Mouse (Mus musculus) CH12.LX (cell line): ENCODE measurements around the gene Hes2. TPM values are rescaled to one million over a fixed set of nuclear protein-coding genes. Genes with fewer than 3 reads are reported as not detected.

Experiments
- DNase-seq: peaks from one replicate; pipeline ENCODE4 v3.0.0-alpha.2; 2013; ENCODE audit errors: extremely low read depth
- H3K27ac ChIP-seq: 2 replicates; pipeline ENCODE4 v1.5.1; 2012; ENCODE audit warnings: low read depth, mild to moderate bottlenecking, control low read depth, moderate library complexity; ENCODE audit not compliant: insufficient read depth
- H3K27me3 ChIP-seq: replicated peaks from 2 replicates; pipeline ENCODE3; 2012; ENCODE audit warnings: inconsistent platforms
- H3K36me3 ChIP-seq, 2 experiments: replicated peaks in 1 of 2; 2 replicates each; pipeline versions ENCODE3 to v1.6.1; 2012; ENCODE audit warnings: inconsistent platforms in 1 of 2, low read length in 1 of 2, mild to moderate bottlenecking in 1 of 2, mixed read lengths in 1 of 2, moderate library complexity in 1 of 2; ENCODE audit not compliant: control insufficient read depth in 1 of 2, insufficient read depth in 1 of 2
- H3K4me1 ChIP-seq, 2 experiments: 2 replicates each; pipeline ENCODE4 v1.6.1; 2012; ENCODE audit warnings: inconsistent platforms in 1 of 2, moderate library complexity in 1 of 2; ENCODE audit not compliant: insufficient read depth in 2 of 2, control insufficient read depth in 1 of 2
- H3K4me2 ChIP-seq: 2 replicates; pipeline ENCODE4 v1.6.1; 2012; ENCODE audit warnings: low read depth, mild to moderate bottlenecking, control low read depth; ENCODE audit not compliant: poor library complexity, insufficient read depth, severe bottlenecking
- H3K4me3 ChIP-seq, 3 experiments: fragments of 150-350 bp in 1 of 3; sonication (generic) in 1 of 3; replicated peaks in 1 of 3; 2 replicates each; pipeline versions ENCODE3 to v1.5.1; 2011 to 2012; ENCODE audit warnings: low read depth in 2 of 3, low read length in 2 of 3, mild to moderate bottlenecking in 2 of 3, moderate library complexity in 2 of 3, control low read depth in 1 of 3, improper control_type of control experiment in 1 of 3, inconsistent platforms in 1 of 3, mixed read lengths in 1 of 3; ENCODE audit not compliant: poor library complexity in 1 of 3
- H3K79me2 ChIP-seq: replicated peaks from 2 replicates; pipeline ENCODE4 v1.6.1; 2012; ENCODE audit warnings: mild to moderate bottlenecking, moderate library complexity; ENCODE audit not compliant: control insufficient read depth, poor library complexity, insufficient read depth, severe bottlenecking; ENCODE audit errors: extremely low read depth
- H3K9ac ChIP-seq: 2 replicates; pipeline ENCODE4 v1.6.1; 2012; ENCODE audit warnings: low read depth, mild to moderate bottlenecking, control low read depth, moderate library complexity; ENCODE audit not compliant: insufficient read depth
- H3K9me3 ChIP-seq: replicated peaks from 2 replicates; pipeline ENCODE3; 2012; ENCODE audit warnings: low read length, inconsistent platforms, mixed read lengths
- BHLHE40 ChIP-seq: IDR thresholded peaks from 2 replicates; pipeline ENCODE4 v1.6.1; 2011; ENCODE audit warnings: mild to moderate bottlenecking, low read depth, low read length, improper control_type of control experiment
- CHD2 ChIP-seq: IDR thresholded peaks from 2 replicates; pipeline ENCODE4 v1.6.1; 2011; ENCODE audit warnings: low read length, improper control_type of control experiment
- E2F4 ChIP-seq: IDR thresholded peaks from 2 replicates; pipeline ENCODE4 v1.6.1; 2011; ENCODE audit warnings: low read depth, low read length, improper control_type of control experiment; ENCODE audit not compliant: insufficient replicate concordance
- IRF4 ChIP-seq: IDR thresholded peaks from 2 replicates; pipeline ENCODE4 v1.6.1; 2014; ENCODE audit warnings: low read depth, mild to moderate bottlenecking, inconsistent platforms, low read length, improper control_type of control experiment
- MAX ChIP-seq: IDR thresholded peaks from 2 replicates; pipeline ENCODE4 v1.6.1; 2011; ENCODE audit warnings: low read length, improper control_type of control experiment
- MEF2A ChIP-seq: IDR thresholded peaks from 2 replicates; pipeline ENCODE4 v1.6.1; 2014; ENCODE audit warnings: low read depth, mild to moderate bottlenecking, inconsistent platforms, low read length, improper control_type of control experiment, borderline replicate concordance
- NRF1 ChIP-seq: IDR thresholded peaks from 2 replicates; pipeline ENCODE4 v1.6.1; 2014; ENCODE audit warnings: low read depth, mild to moderate bottlenecking, inconsistent platforms, low read length, improper control_type of control experiment, moderate library complexity
- POLR2AphosphoS2 ChIP-seq: IDR thresholded peaks from 2 replicates; pipeline ENCODE4 v1.6.1; 2011; ENCODE audit warnings: low read depth, low read length, improper control_type of control experiment
- SMC3 ChIP-seq: IDR thresholded peaks from 2 replicates; pipeline ENCODE4 v1.6.1; 2011; ENCODE audit warnings: low read depth, low read length, improper control_type of control experiment
- TCF12 ChIP-seq: IDR thresholded peaks from 2 replicates; pipeline ENCODE4 v1.6.1; 2014; ENCODE audit warnings: low read depth, mild to moderate bottlenecking, inconsistent platforms, low read length, improper control_type of control experiment
- UBTF ChIP-seq: IDR thresholded peaks from 2 replicates; pipeline ENCODE4 v1.6.1; 2012; ENCODE audit warnings: low read depth, mild to moderate bottlenecking, inconsistent platforms, low read length, improper control_type of control experiment, moderate library complexity
- USF2 ChIP-seq: conservative IDR thresholded peaks from 2 replicates; pipeline ENCODE4 v1.6.1; 2011; ENCODE audit warnings: low read depth, low read length, improper control_type of control experiment
- ZC3H11A ChIP-seq: IDR thresholded peaks from 2 replicates; pipeline ENCODE4 v1.6.1; 2012; ENCODE audit warnings: low read depth, mild to moderate bottlenecking, inconsistent platforms, low read length, improper control_type of control experiment
- ZNF384 ChIP-seq: IDR thresholded peaks from 2 replicates; pipeline ENCODE4 v1.6.1; 2012; ENCODE audit warnings: low read depth, low read length, improper control_type of control experiment, inconsistent platforms
- dilution Hi-C: fragments of 300-500 bp; cut with MboI; formaldehyde crosslinking; loops from 2 replicates; pipeline ENCODE4 v1.14.3; 2020; ENCODE audit warnings: low sequenced_read_pairs; ENCODE audit not compliant: extremely low pct_unique_long_range_greater_than_20kb, extremely low pct_ligation_motif_present
- in situ Hi-C: fragments of 300-500 bp; cut with MboI; formaldehyde crosslinking; loops from 3 replicates; pipeline ENCODE4 v1.14.3; 2019; ENCODE audit warnings: low sequenced_read_pairs, low pct_ligation_motif_present, low pct_unique_long_range_greater_than_20kb, mixed read lengths
- polyA plus RNA-seq: library from polyadenylated mRNA; unstranded; fragments of >175 nt; gene quantifications from 2 replicates; pipeline ENCODE4 v1.2.1, GENCODE M21; 2012; ENCODE audit warnings: low read depth; ENCODE audit not compliant: insufficient read length
- total RNA-seq, 2 experiments: library from RNA; depleted of rRNA; stranded (reverse); fragments of 300-350 nt in 1 of 2; fragments of >200 nt in 1 of 2; gene quantifications; 2 replicates each; pipeline ENCODE4 v1.2.3; 2012 to 2014

The Hes2 gene
- total and polyA plus RNA-seq, 3 experiments = not detected

DNA sequence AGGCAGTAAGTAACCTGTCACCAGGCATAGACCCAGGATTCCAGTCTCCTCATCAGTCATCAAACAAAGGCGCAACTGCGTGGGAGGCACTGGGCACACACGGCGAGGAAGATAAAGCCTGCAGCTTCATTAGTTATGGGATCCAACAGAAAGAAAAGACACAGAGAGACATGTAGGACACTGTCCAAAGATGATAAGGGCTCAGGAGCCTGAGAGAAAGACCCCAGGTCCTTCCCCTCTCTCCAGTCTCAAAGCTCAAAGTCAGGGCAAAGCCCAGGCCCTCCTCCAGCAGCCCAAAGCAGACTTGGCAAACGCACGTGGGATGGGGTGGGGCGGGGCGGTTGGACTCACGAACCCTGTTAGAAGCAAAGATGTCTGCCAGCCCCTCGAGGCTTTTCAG lies 13.2 kb upstream of the Hes2 start:
- Histone ChIP-seq H3K79me2 (no peaks in the 10 kb centered on the region), H3K9me3 (peaks cover 4% of the 10 kb centered on the region), H3K4me1 (no peaks in the 10 kb centered on the region; a peak in 1 of 4 replicates), H3K27ac (no peak overlapping the region), H3K36me3 (no peaks in the 10 kb centered on the region), H3K4me2 (no peak overlapping the region), H3K9ac (no peak overlapping the region), H3K4me3 (no peak overlapping the region), H3K27me3 (peaks cover 90% of the 10 kb centered on the region)
- in situ Hi-C loops = no loop called here
- no peak for DNase-seq
- dilution Hi-C loops = no loop called here
- TF ChIP-seq MEF2A = no peak
- TF ChIP-seq BHLHE40 = no peak
- no peak for TF ChIP-seq USF2
- no peak for TF ChIP-seq MAX
- TF ChIP-seq POLR2AphosphoS2 = no peak
- no peak for TF ChIP-seq ZC3H11A
- TF ChIP-seq E2F4 = no peak
- TF ChIP-seq IRF4 = no peak
- TF ChIP-seq CHD2 = no peak
- TF ChIP-seq SMC3 = no peak
- TF ChIP-seq TCF12 = no peak
- TF ChIP-seq UBTF = no peak
- TF ChIP-seq, all 38 proteins: peak for 0

DNA sequence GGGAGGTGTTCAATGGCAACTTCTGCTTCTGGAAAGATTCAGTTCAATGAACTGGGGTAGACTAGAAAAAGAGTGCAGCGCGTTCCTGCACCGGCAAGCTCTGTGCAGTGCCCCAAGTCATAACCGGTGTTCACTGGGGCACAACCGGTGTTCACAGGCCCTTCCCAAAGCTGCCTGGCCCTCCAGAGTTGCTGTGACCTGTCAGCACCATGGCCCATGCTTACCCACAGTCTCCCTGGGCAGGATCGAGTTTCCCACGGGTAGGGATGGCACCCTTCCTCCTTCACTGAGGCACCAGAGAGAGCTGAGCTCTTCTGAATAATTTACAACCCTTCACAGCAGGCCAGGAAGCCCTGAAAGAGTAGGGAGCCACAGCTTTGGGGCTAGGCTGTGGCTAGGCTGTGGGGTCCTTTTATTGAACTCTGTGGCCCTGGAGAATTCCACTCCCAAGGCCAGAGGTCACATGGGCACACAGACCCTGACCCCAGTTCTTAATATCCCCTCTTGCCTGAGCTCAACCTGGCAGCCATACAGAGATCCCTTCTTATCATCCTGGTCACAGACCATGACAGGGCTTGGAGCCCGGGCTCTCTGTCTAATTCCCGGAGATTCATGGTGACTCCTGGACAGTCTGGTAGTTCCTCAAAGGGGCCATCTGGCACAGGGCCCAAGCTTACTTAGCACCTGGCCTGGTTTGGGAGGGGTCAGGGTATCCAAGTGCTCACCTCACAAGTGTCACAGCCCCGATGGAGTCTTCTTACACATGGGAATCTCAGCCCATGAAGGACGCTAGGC lies 12.4 kb upstream of the Hes2 start:
- Histone ChIP-seq H3K27me3 (peaks cover 89% of the 10 kb centered on the region), H3K4me3 (no peak overlapping the region), H3K4me2 (no peak overlapping the region), H3K9me3 (peaks cover 4% of the 10 kb centered on the region), H3K9ac (no peak overlapping the region), H3K36me3 (no peaks in the 10 kb centered on the region), H3K27ac (no peak overlapping the region), H3K4me1 (no peaks in the 10 kb centered on the region), H3K79me2 (no peaks in the 10 kb centered on the region)
- dilution Hi-C loops = no loop called here
- DNase-seq = no peak
- in situ Hi-C loops = no loop called here
- no peak for TF ChIP-seq NRF1
- TF ChIP-seq ZNF384 = no peak
- TF ChIP-seq IRF4 = no peak
- no peak for TF ChIP-seq SMC3
